Mouse (Mus musculus) gastrocnemius, adult 2 months (tissue): Measurements from ENCODE around the gene Dab1. TPM values are rescaled to one million over a fixed set of nuclear protein-coding genes. Genes with fewer than 3 reads are reported as not detected.

Experiments
- DNase-seq: peaks from one replicate; pipeline ENCODE4 v3.0.0; 2022
- H3K27ac ChIP-seq: fragments of 200-600 bp; 2 replicates; pipeline ENCODE4 v1.8.1; 2022; ENCODE audit warnings: mild to moderate bottlenecking
- H3K4me3 ChIP-seq: fragments of 200-600 bp; 2 replicates; pipeline ENCODE4 v1.8.1; 2022; ENCODE audit warnings: mild to moderate bottlenecking, moderate library complexity
- CTCF ChIP-seq: fragments of 200-600 bp; IDR thresholded peaks from 2 replicates; pipeline ENCODE4 v1.8.1; 2022; ENCODE audit warnings: antibody characterized with exemption, mild to moderate bottlenecking, moderate library complexity
- intact Hi-C: fragments of 180-260 bp; cut with DNase I; formaldehyde crosslinking; loops from one replicate; pipeline ENCODE4 v1.15.1; 2025
- total RNA-seq, 2 experiments: library from RNA; stranded (reverse); gene quantifications; 2 replicates each; pipeline ENCODE4 v1.2.3; 2021

Gene Dab1
- total RNA-seq, 2 experiments from 2014 or later, result 0.05 to 0.25 TPM

DNA sequence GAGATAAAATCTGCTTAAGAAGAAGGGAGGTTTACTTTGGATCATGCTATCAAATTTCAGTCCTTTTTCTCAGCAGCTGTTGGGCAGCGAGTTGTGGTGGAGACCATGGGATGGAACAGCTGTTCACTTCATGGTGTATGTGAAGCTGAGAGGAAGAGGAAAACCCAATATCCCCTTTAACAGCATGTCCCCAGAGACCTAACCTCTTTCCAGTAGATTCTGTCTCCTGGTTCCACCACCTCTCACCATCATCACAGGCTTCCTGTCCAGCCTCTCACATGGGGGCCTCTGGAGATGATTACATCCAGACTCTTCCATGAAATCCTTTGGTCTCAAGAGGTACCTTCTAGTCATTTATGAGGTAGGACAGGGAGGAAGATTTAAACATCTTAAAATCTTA is 755.0 kb downstream of the Dab1 start:
- DNase-seq, result no peak
- intact Hi-C loops, result no loop called here
- no peak overlapping the region for H3K4me3 ChIP-seq
- no peak for TF ChIP-seq CTCF
- H3K27ac ChIP-seq, result no peak overlapping the region

GRCm38 (mm10) chr4:104384704-104385103 is 765.5 kb downstream of the Dab1 start:
- no peak overlapping the region for H3K27ac ChIP-seq
- DNase-seq, result no peak
- H3K4me3 ChIP-seq, result no peak overlapping the region
- no peak for TF ChIP-seq CTCF
- intact Hi-C loops, result no loop called here

DNA sequence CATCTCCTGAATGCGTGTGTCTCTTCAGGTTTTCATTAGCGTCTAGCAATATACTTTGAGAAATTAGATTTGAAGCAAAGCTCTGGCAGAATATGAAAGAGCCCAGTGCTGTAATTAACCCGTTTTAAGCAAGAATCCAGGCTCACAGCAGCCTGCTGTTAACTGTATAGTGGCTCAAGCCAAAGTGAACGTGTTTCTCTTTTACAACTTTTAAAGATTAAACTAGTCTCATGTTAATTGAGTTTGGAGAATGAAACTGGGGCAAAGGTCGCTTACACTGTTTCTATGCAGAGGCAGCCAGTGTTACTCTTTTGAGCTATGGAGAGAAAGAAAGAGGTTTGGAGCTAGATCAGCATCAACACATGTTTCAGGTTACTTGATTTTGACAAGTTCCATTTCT is 766.1 kb downstream of the Dab1 start:
- no peak for TF ChIP-seq CTCF
- no peak overlapping the region for H3K4me3 ChIP-seq
- no peak for DNase-seq
- intact Hi-C loops, result no loop called here
- H3K27ac ChIP-seq, result no peak overlapping the region

- DNase-seq, result no peak
- no peak for TF ChIP-seq CTCF
- intact Hi-C loops, result no loop called here
- H3K4me3 ChIP-seq, result no peak overlapping the region
- H3K27ac ChIP-seq, result no peak overlapping the region
Measured at GRCm38 (mm10) chr4:104395515-104395914, 776.4 kb downstream of the Dab1 start.

DNA sequence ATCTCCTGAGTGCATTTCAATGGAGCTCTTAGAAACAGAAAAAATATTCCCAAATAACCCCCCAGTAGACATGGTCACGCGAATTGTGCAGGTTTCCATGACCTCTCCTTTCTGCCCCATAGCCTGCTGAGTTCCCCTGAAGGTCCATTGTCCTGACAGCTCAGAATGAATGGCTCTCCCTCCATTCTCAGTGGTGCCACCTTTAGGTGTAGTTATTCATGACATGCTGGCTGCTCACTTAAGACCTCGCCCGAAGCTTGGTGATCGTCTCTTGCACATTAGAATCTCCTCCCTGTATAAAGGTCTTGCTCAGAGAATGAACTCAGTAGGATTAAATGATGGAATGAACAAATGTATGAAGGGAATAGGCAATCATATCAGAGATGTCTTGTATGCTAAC is 776.9 kb downstream of the Dab1 start:
- H3K4me3 ChIP-seq, result no peak overlapping the region
- TF ChIP-seq CTCF, result no peak
- no peak for DNase-seq
- no peak overlapping the region for H3K27ac ChIP-seq
- intact Hi-C loops, result no loop called here

DNA sequence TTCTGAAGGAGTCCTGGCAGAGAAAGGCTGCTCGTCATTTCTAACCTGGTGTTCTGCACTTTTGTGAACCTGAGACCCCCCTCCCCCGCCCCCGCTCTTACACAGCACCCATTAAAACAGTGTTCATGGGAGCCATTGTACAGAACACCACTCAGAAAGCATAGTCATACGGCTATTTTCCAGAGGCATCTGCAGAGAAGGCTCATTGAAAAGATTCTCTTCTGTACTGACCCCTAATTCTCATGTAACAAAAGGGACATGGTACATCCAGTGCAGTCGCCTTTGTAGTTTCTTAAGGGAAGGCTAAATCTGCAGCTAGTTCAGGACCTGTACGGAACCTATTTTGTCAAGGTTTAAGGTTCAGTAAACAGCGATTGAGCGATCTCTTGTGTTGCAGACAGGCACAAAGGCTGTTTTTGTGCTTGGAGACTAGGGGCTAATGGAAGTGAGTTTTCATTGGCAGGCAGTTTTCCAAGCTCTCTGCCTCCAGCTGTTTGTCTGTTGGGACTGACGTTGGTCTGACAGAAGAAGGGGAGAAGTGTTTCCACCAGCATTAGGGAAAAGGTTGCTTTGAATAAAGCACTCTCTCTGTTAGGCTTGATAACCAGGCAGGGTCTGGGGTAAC is 780.1 kb downstream of the Dab1 start:
- TF ChIP-seq CTCF, result no peak
- H3K4me3 ChIP-seq, result no peak overlapping the region
- DNase-seq, result no peak
- no peak overlapping the region for H3K27ac ChIP-seq
- intact Hi-C loops, result no loop called here

DNA sequence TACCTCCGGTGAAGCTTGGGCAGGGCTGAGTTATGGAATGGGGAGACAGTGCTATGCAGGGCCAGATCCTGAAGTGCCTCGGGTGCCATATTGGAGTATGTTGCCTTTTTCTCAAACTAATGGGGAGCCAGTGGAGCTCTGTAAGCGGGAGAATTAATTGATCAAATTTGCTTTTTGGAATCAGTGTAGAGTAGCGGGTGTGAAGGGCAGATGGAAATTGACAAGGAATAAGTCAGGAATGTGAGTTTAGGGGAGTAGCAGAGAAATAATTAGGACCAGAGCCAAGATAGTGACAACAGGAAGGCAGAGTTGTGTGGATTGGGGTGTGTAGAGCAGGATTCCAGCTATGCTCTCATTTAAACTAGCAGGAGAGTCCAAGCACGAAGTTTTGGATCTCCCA is 784.9 kb downstream of the Dab1 start:
- DNase-seq, result no peak
- no peak for TF ChIP-seq CTCF
- H3K4me3 ChIP-seq, result no peak overlapping the region
- intact Hi-C loops, result no loop called here
- H3K27ac ChIP-seq, result no peak overlapping the region

- no peak overlapping the region for H3K27ac ChIP-seq
- intact Hi-C loops, result no loop called here
- DNase-seq, result no peak
- no peak overlapping the region for H3K4me3 ChIP-seq
- no peak for TF ChIP-seq CTCF
Measured at GRCm38 (mm10) chr4:104410922-104411321, 791.8 kb downstream of the Dab1 start.

DNA sequence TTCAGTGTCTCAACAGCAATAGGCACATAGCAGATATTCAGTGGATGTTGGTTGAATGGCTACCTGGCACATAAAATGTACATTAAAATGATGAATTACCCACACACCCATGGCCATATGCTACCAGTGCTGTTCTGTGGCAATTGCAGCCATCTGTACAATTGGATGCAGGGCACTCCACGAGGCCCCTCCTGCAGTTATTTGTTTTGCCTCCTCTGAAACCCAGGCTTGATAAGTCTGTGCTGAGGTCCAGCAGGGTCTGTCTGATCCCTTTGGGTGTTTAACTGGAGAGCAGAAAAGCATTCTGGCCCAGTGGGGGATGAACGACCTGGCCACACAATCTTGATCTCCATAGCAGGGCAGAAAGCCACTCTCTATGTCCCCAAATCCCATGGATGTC is 796.3 kb downstream of the Dab1 start:
- DNase-seq, result no peak
- no peak overlapping the region for H3K27ac ChIP-seq
- no peak for TF ChIP-seq CTCF
- no peak overlapping the region for H3K4me3 ChIP-seq
- intact Hi-C loops, result no loop called here

- intact Hi-C loops, result no loop called here
- no peak for TF ChIP-seq CTCF
- DNase-seq, result no peak
- H3K27ac ChIP-seq, result no peak overlapping the region
- H3K4me3 ChIP-seq, result no peak overlapping the region
Measured at GRCm38 (mm10) chr4:104418354-104418753, 799.2 kb downstream of the Dab1 start.

GRCm38 (mm10) chr4:104420983-104421680 is 802.0 kb downstream of the Dab1 start:
- Histone ChIP-seq H3K27ac (no peak overlapping the region), H3K4me3 (no peak overlapping the region)
- intact Hi-C loops, result no loop called here
- DNase-seq, result no peak
- TF ChIP-seq CTCF, result no peak

DNA sequence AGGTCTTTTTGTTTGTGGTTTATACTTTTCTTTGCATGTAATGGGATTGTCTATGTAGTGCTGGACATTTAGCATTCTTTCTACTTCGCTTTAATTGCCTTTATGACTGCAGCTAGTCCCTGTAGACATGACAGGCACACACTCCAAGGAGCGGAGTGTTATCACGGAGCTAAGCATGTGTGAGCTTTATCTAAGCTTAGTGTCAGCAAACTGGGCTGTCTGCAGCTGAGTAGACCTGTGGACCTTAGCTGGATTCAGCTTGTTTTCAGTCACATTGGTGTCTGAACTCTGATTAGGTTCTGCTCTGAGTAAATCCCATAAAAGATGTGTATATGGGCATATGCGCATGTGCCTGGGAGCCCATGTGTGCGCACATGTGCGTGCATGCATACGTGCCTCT is 810.0 kb downstream of the Dab1 start:
- no peak for DNase-seq
- no peak for TF ChIP-seq CTCF
- intact Hi-C loops, result no loop called here
- H3K4me3 ChIP-seq, result no peak overlapping the region
- no peak overlapping the region for H3K27ac ChIP-seq

DNA sequence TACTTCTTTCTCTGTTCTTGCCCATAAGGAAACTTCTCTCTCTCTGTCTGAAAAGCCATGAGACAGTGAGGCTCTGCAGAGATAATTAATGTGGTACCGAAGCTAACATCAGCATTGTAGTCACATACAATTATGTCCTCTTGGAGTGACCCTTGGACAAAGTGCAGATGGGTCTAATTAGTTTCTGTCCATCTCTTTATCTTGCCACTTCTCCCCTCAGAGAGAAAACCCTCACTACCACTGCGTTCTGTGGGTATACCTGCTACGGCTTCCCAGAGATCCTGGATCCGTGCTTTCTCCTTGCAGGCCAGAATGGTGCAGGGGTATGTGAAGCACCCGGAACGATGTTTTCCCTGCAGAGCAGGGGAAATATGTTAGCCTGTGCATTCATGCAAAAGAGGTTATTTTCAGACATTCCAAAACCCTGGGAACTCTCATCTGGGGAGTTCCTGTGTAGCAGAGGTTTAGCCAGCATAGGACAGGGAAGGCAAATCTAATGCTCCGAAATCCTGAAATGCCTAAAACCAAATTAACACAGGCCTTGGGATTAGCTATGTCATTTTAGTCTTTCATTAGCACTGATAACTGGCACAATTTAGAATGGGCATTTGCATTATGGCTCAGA is 812.2 kb downstream of the Dab1 start:
- H3K27ac ChIP-seq, result no peak overlapping the region
- intact Hi-C loops, result no loop called here
- H3K4me3 ChIP-seq, result no peak overlapping the region
- no peak for DNase-seq
- TF ChIP-seq CTCF, result no peak

DNA sequence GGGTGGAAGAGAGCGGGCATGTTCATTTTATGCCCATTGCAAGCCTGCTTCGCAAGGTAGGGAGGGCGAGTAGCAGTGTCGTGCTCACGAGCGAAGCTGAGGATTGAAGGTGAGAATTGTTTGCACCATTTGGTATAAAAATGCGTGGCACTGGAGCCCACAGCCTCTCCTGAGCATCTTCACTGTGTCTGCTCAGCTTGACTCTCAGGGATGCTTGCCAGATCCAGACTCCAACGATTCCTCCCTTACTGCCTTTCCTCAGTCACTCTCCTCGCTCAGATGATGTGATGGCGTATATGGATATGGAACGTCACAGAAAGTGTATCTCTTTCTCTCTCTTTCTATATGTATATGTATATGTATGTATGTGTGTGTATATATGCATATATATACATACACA is 813.0 kb downstream of the Dab1 start:
- Histone ChIP-seq H3K4me3 (no peak overlapping the region), H3K27ac (no peak overlapping the region)
- intact Hi-C loops, result no loop called here
- DNase-seq, result no peak
- no peak for TF ChIP-seq CTCF
